Mouse (Mus musculus): ENCODE results near the gene Spg7. TPM values are rescaled to one million over a fixed set of nuclear protein-coding genes. Genes with fewer than 3 reads are reported as not detected.

Gene Spg7
- total and polyA plus RNA-seq, 3 experiments: 28.9 to 36.0 TPM; not detected in 1

GRCm38 (mm10) chr8:123113908-123114469, 51.2 kb downstream of the Spg7 start (continued):
- no peak for TF ChIP-seq NRF1 (IDR thresholded peaks at IDR 0.05; ENCODE audit: insufficient read depth, low read depth, low read length, poor library complexity, severe bottlenecking)
- TF ChIP-seq POLR2AphosphoS5 (IDR thresholded peaks at IDR 0.05; ENCODE audit: borderline replicate concordance, low read depth, low read length): no peak
- TF ChIP-seq RAD21 (IDR thresholded peaks at IDR 0.05; ENCODE audit: low read depth, low read length): peak; percentile 18; the same call in 1 of the 2 replicates
- no peak for TF ChIP-seq ZKSCAN1 (IDR thresholded peaks at IDR 0.05; ENCODE audit: low read depth, low read length)

GRCm38 (mm10) chr8:123114644-123115043, 51.9 kb downstream of the Spg7 start:
- Histone ChIP-seq H3K9me3 (replicated peaks; ENCODE audit: insufficient read depth, low read length) (no peaks in the 10 kb centered on the region), H3K27ac (ENCODE audit: control insufficient read depth, low read depth, low read length) (peak overlapping the region; percentile 50), H3K9ac (ENCODE audit: control insufficient read depth, low read depth, low read length, poor library complexity, severe bottlenecking) (peak overlapping the region; percentile 2; the same call in 1 of the 2 replicates), H3K36me3 (ENCODE audit: control insufficient read depth in 1 of 2, insufficient read depth in 2 of 2, low read length in 2 of 2) (peaks cover 0 to 23% of the 10 kb centered on the region in 2 experiments; a peak in 2 of 4 replicates), H3K27me3 (ENCODE audit: control insufficient read depth in 1 of 2, insufficient read depth in 2 of 2, low read length in 2 of 2) (no peaks in the 10 kb centered on the region), H3K79me2 (ENCODE audit: control insufficient read depth, insufficient read depth, low read length, poor library complexity) (no peaks in the 10 kb centered on the region), H3K4me1 (ENCODE audit: control insufficient read depth in 1 of 2, insufficient read depth in 2 of 2, low read length in 2 of 2) (peaks cover 24 to 40% of the 10 kb centered on the region in 2 experiments), H3K4me3 (ENCODE audit: control insufficient read depth in 1 of 2, insufficient read depth in 1 of 2, low read depth in 2 of 2, low read length in 2 of 2) (peak overlapping the region in 1 of 2 experiments; percentile 34; a peak in 2 of 4 replicates)
- DNase-seq (ENCODE audit: low read depth, low spot score): peak; percentile 53
- TF ChIP-seq EP300 (IDR thresholded peaks at IDR 0.05; ENCODE audit: low read depth in 1 of 2, low read length in 2 of 2): peak; percentile 29 to 47; a peak in 2 of 4 replicates
- no peak for TF ChIP-seq CHD2 (IDR thresholded peaks at IDR 0.05; ENCODE audit: low read length)
- TF ChIP-seq POLR2AphosphoS5 (IDR thresholded peaks at IDR 0.05; ENCODE audit: borderline replicate concordance, low read depth, low read length): no peak
- no peak for TF ChIP-seq MYC (IDR thresholded peaks at IDR 0.05; ENCODE audit: low read depth, low read length)
- no peak for TF ChIP-seq TAL1 (IDR thresholded peaks at IDR 0.05; ENCODE audit: low read length)
- peak; percentile 68 for TF ChIP-seq GATA1 (IDR thresholded peaks at IDR 0.05; ENCODE audit: low read depth, low read length)
- TF ChIP-seq TCF12 (IDR thresholded peaks at IDR 0.05; ENCODE audit: low read depth, low read length): peak; percentile 37; the same call in 1 of the 2 replicates
- no peak for TF ChIP-seq MAFK (IDR thresholded peaks at IDR 0.05; ENCODE audit: borderline replicate concordance, low read depth, low read length)
- TF ChIP-seq BHLHE40 (IDR thresholded peaks at IDR 0.05; ENCODE audit: borderline replicate concordance, low read depth, low read length): no peak
- no peak for TF ChIP-seq NELFE (IDR thresholded peaks at IDR 0.05; ENCODE audit: low read depth, low read length)
- TF ChIP-seq ELF1 (IDR thresholded peaks at IDR 0.05; ENCODE audit: low read depth, low read length): no peak
- no peak for TF ChIP-seq SMC3 (IDR thresholded peaks at IDR 0.05; ENCODE audit: low read depth, low read length)
- TF ChIP-seq NRF1 (IDR thresholded peaks at IDR 0.05; ENCODE audit: insufficient read depth, low read depth, low read length, poor library complexity, severe bottlenecking): no peak
- no peak for TF ChIP-seq E2F4 (IDR thresholded peaks at IDR 0.05; ENCODE audit: borderline replicate concordance, low read depth, low read length)
- no peak for TF ChIP-seq MEF2A (IDR thresholded peaks at IDR 0.05; ENCODE audit: extremely low read depth, insufficient replicate concordance, low read depth, low read length, poor library complexity, severe bottlenecking)
- TF ChIP-seq RAD21 (IDR thresholded peaks at IDR 0.05; ENCODE audit: low read depth, low read length): no peak
- TF ChIP-seq MYB (IDR thresholded peaks at IDR 0.05; ENCODE audit: low read depth, low read length): peak; percentile 56; the same call in 1 of the 2 replicates
- no peak for TF ChIP-seq MAZ (IDR thresholded peaks at IDR 0.05; ENCODE audit: low read depth, low read length)

All from MEL (cell line).